Mouse (Mus musculus) T-helper 2 cell (primary cell): ENCODE results near the gene Mecom.

Experiments used
- in situ Hi-C: fragments of 300-600 bp; cut with MboI, MseI; formaldehyde crosslinking; loops from one replicate; pipeline ENCODE4 v1.15.1; 2025; ENCODE audit warnings: high pct_unique_total_duplicates

Mecom gene

DNA sequence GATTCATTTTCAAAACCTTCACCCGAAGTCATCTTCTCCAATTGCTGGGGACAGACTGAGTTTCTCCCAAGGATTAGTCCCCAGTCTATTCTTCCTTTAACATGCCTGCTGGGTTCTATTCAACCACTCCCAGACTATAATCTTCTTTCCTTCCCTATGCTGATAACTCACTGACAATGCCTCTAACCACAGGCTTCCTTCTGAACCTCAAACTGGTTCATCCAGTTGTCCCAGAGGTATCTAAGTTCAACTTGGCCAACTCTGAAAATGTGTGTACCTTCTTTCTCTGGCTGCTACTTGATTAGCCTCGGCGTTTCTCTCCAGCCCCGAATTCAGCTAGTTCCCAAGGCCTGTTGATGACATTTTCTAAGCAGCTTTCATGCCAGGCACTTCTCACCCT, 499.7 kb downstream of the Mecom start:
- in situ Hi-C loops = no loop called here

DNA sequence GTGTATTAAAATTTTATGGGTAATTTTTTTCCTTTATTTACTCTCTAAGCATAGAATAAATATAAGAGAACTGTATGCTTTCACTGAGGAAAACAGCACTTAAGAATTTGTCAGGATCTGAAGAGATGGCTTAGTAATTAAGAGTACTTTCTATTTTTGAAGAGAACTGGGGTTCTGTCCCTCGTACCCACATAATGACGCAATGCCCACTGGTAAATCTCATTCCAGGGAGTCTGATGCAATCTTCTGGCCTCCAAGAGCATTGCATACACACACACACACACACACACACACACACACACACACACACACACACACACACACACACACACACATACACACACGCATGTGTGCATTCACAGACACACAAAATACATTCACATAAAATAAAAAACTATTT, 504.3 kb downstream of the Mecom start:
- in situ Hi-C loops = no loop called here

DNA sequence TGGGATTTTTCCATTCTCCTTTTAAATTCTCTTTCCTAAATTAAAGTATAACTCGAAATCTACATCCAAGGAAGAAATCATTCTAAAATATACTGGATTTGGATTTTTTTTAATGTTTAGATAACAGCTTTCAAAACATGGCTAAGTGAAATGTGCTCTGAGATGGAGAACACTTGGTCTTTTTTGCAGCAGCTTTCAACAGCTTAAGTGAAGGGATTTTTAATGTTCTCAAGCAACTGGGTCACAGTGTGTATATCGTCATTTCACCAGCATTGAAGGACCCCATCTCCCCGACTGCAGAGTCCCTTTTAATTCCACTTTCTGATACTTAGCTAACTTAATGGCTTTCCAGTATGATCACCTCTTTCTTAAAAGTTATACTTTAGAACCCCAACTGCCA, 509.3 kb downstream of the Mecom start:
- in situ Hi-C loops = no loop called here

DNA sequence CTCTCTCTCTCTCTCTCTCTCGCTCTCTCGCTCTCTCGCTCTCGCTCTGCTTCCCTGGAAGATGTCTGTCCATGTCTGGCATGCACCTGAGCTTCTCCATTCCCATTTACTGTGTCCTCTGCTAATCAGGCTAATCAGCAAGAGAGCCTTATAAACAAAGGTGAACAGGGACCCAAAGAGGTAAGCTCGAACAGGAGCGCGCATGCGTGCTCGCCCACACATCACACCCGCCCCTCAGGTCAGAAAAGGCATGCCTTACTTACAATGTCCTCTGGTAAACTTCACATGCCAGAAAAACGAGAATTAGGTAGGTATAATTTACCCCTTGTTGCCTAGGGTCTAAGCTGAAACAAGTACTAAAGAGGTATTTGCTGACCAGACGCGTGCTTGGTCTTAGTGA, 527.8 kb downstream of the Mecom start:
- in situ Hi-C loops = loop anchor here (5.0 kb wide), 1 partner anchor 492 kb away; no protein-coding TSS in a partner anchor

DNA sequence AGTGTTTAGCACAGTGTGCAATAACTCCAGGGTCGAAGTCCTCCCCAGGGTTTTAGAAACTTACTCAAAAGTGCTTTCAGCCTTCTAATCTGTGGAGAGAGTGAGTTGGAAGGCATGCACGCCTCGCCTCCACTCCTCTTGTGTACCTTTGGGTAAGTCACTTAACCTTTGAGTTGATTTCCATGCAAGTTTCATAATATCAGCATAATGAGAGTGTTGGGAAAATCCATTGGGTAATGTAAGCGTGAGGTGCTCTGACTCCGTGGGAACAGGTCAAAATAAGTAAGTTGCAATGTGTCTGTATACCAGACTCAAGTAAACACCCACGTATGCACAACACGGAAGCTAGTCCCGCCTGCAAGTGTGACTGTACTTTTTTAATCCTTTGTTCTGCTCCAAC, 528.4 kb downstream of the Mecom start:
- in situ Hi-C loops = loop anchor here (5.0 kb wide), 1 partner anchor 493 kb away; no protein-coding TSS in a partner anchor

DNA sequence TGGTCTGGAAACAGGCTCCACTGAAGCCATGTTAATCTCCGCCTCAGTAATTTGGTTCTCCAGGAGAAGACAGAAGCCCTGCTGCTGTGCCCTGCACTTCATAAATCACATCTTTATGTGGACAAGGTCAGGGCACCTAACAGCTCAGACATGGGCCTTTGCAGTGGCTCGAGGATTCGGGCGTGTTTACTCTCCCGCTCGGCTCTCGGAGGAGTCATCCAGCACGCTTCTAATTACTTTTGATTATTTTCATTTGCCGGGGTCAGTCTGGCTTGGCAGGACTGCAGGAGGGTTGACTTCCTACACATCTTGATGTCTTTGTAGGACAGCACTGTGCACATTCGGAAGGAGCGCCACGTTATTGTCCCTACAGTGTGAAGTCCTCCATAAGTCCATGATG, 529.6 kb downstream of the Mecom start:
- in situ Hi-C loops = loop anchor here (5.0 kb wide), 1 partner anchor 494 kb away; no protein-coding TSS in a partner anchor

DNA sequence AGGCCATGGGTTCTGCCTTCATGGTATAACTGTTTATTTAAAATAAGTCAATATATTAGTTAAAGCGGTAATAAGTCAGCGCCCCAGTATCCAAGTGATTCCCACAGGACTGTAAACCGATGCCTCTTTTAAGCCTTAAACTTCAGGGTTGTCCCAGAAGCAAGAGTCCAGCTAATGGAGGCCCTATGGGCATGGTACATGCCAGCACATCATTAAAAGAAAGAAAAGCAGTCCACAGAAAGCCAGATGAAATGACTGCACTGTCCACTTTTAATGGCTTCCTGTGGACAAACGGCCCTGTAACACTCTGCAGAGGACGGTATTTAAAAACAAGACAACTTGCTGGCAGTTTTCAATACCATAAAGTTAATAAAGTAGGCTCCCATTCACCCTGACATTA, 531.0 kb downstream of the Mecom start:
- in situ Hi-C loops = loop anchor here (5.0 kb wide), 1 partner anchor 496 kb away; no protein-coding TSS in a partner anchor

DNA sequence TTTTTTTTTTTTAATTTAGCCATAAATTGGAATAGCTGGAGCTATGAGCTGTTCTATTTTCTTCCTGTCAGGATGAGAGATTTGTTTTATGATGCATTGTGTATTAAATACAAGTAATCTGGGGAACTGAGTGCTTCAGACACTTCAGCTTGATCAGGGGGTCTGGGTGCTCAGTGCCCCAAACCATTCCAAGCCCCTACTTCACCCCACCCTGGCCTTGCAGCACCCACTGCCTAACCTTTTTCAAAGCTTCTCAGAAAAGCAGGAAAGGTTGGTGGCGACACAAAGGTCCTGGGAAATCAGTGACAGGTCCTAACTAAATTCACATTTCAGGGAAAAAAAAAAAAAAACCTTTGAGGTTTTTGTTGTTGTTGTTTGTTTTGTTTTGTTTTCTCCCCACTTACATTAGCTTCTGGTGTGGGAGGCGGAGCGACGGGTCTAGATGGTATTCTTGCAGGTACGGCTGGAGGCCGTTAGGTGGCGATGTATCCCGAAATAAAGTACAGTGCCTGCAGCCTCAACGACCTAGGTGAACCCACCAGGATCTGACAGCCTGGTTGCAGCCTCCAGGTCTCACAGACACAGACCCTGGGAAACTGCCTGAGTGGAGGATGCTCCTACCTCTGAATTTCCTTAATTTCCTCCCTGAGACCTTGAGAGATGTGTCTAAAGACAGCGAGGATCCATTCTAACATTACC, 532.7 kb downstream of the Mecom start:
- in situ Hi-C loops = loop anchor here (5.0 kb wide), 1 partner anchor 497 kb away; no protein-coding TSS in a partner anchor

DNA sequence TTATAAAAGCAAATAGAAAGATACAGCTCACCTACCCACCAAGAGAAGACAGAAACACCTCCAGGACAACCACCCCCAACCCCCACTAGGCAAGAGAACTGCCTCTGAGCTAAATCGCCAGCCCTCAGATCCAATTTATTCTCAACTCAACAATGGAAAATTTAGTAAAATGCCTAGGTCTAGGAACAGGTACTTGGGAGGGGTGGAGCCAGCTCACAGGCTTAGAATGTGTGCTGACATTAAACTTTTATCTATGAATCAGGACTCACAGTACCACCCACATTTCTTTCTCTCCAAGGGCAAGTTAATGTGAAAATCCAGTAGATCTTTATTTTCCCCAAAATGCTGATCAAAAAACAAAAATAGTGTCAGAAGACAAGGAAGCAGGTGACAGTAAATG, 533.5 kb downstream of the Mecom start:
- in situ Hi-C loops = no loop called here

DNA sequence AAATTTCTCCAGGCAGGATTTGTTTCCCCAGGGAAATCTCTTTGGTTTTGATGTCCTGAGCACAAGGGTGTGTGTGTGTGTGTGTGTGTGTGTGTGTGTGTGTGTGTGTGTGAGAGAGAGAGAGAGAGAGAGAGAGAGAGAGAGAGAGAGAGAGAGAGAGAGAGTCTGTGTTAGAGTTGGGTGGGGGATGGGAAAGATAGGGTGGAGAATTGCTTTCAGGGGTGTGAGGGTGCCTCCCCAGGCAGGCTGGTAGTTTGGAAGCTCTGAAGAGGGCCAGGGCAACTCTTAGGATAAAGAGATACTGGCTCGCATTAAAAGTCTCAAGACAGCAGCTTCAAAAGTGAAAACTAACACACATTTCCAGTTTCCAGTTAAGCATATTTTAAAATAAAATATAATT, 534.4 kb downstream of the Mecom start:
- in situ Hi-C loops = no loop called here

DNA sequence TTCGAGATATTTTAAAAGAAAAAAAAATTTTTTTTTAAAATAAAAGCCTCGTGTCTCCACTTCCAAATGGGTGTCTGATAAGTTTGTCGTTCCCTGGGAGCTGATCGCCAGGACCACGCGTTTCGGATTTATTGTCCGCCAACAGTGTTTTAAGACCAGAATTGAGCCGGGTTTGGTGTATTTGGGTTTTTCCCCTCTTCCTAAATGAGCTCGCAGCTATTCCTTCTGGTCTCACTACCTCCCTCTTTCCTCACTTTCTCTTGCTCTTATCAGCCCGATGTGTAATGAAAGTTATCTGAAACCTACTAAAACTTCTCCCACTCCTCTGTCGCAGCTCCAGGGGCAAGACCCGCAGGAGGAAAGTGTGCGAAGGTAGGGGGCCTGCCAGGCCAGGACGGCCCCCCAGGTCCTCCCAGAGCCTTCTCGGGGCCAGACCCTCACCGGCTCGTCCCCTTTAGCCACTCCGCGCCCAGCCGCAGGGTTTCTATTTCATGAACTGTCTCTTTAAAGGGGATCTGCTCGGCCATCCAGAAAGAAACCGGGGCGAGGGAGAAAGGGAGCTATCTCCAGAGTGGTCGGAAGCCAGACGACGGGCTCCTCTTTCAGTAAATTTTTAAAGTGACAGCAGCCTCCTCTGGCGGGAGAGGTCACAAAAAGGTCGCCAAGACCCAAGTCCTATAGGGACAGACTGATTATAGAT, 535.0 kb downstream of the Mecom start:
- in situ Hi-C loops = no loop called here

DNA sequence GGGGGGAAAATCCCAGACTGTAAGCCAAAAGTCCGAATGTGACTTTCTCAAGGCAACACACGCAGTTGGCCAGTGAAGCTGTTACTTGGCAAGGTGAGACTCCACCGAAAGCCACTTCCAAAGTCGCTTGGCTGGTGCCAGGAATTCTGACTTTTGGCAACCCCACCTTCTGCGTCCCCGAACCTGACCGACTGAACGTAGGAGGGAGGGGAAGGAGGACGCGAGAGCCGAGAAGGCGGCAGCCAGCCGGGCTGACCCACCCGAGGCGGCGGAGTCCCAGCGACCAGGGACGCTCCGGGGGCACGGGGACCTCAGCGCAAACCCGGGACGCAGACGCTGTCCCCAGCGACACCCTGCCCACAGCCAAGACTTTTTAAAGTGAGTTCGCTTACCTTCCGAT, 535.7 kb downstream of the Mecom start:
- in situ Hi-C loops = no loop called here

DNA sequence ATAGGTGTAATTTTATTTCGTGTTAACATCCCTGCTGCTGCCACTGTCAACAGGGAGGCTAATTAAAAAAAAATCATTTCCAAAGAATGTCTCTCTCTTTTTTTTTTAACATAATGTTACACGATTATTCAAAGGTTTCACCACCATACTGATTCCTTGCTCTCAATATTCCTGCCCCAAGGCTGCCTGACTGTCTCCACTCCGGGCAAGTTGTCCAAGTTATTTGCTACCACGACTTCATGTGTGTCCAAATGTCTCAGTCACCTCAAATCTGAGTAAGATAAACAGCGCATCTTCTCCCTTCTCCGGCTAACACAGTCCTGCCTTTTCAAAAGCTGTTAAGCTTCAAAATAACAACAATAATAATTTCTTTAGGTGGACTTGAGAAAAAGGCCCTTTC, 536.1 kb downstream of the Mecom start:
- in situ Hi-C loops = no loop called here

DNA sequence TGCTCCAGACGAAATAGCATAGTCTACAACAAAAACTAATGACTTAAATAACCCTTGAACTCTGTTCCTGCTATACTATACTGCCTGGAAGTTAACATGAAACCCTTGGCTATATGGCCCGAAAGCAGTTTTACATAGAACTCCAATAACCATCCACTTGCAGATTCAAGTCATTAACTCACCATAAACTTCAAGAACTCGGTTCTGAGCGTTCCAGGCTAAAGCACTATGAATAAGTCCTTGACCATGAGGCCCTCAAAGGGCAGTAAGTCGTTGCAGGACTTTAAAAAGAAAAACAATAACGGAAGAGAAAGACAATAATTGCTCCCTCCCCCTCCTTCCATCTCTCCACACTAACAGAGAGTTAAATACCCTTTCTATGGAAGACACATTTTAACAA, 536.9 kb downstream of the Mecom start:
- in situ Hi-C loops = no loop called here

DNA sequence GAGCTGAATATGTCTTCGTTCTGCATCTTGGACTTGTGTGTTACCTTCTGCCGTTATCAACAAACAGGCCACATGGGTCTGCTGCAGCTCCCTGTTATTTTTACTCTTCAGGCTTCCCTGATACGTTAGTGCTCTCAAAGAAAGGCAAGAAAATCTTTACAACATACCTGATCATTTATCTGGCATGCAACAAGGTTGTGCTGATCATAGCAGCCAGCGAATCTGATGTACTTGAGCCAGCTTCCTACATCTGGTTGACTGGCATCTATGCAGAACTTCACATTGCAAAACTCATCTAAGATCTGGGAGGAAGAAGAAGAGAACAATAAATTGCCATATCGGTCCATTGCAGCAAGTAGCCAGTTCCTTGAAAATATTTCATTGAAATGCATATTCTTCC, 538.2 kb downstream of the Mecom start:
- in situ Hi-C loops = no loop called here

DNA sequence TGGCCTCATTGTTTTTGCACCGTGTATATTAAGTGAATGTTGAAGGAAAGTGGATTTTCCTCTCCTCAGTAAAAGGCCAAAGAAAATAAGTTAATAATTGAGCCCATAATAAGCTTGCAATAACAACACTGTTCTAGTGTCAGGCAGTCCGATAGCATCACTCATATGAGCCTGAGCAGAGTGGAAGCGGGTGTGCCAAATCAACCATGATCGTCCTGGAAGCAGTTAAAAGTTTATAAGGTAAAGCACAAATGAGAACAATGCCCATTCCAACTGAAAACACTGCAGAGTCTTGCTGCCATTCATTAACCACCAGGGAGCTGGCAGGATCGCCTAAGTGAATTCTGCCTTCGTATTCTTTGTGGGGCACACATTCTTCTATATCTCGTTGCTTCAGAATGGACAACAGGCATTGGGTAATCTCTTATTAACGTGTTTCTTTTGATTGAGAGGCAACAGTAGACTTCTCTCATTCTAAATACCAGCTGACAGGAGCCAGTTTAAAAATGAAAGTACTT, 542.9 kb downstream of the Mecom start:
- in situ Hi-C loops = no loop called here

DNA sequence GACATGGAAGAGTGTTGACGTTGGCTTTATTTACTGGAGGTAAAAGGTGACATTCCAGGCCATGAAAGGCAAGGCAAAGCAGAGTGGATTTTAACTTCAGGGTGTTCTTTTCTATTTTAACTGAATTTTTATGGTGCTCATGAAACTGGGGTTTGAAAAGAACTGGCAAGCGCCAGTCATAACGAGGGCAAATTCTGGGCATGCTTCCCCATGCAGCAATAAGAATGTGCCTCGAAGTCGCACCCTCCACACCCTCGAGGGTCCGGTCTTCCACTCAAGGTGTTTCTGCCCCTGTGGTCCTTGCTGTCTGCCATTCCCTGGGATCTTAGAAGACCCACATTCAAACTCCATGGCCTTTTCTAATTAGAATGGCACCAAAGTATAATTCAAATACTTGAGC, 547.5 kb downstream of the Mecom start:
- in situ Hi-C loops = no loop called here

DNA sequence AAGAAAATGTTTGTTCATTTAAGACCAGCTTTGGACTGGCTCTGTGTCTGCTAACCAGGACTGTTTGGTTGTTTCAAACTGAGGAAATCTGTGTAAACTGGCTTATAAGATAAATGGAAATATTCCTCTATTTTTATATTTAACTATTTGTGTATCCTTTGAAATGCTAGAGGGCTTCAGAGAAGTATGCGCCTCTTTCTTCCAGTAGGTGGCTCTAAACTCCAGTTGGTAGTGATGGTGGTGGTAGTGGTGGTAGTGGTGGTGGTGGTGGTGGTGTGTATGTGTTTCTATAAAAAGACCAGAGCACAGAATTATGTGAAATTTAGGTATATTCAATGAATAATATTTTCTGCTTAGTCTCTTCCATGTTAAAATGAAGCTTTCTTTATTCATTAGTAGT, 548.8 kb downstream of the Mecom start:
- in situ Hi-C loops = no loop called here

DNA sequence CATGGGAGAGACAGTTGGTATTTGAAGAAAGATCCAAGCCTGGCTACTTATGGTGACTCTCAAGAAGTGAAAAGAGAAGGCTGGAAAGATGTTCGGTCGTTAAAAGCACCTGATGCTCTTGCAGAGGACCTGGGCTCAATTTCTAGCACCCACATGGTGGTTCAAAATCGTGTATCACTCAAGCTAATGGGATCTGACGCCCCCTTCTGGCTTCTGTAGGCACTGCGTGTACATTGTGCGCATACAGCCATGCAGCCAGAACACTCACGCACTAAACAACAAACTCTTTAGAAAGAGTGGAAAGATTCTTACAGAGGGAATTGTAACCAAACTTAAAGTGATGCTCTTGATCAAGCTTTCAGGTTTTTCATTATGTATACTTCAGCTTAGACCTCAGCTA, 550.7 kb downstream of the Mecom start:
- in situ Hi-C loops = no loop called here

DNA sequence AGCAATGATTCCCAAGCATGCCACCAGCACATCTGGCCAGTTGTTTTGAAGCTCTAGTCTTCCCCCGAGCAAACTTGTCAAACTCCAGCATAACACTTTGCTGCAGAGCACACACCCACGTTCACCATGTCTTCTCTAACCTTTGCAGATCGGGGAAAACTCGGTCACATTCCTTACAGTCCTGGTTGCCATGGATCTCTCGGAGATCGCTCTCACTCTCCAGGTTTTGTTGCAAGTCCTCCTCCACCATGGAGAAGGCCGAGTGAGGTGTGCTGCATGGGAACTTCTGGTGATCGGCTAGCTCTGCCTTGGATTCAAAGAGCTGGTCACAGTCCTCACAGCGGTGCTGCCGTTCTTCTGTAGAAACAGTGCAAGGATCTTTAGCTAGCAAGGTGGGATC, 554.5 kb downstream of the Mecom start:
- in situ Hi-C loops = no loop called here

DNA sequence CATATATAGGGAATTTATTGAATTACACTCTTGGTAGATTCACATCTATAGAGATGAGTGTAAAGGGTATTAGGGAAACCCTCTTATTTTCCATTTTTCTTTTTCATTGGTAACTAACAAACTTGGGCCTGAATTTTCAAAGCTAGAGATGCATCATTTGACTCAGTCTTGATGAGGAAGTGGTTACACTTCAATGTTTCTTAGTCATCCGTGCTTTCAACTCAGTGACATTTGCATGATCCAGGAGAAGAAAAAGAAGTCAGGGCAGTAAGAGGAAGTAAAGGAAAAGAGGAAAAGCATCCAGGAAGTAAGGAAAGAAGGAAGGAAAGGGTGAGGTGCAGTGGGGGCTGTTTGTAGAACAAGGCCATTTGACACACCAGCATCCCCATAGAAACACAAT, 556.3 kb downstream of the Mecom start:
- in situ Hi-C loops = no loop called here

DNA sequence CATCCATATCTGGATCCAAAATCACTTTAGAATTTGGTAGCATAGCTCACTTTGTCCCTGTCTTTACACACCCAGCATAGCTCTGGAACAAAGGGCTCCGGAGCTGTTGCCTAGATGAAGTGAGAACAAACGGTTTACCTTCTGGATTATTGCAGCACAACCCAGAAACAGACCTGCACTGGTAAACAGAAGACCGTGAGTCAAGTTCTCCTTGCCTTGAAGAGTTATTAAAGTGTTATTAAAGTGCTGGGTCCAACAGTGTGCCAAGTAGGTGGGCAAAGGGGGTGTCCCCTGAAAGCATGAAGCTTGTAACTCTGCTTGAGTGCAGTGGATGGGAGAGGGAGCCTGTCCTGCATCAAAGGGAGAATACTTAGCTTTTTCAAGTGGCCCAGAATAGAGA, 563.4 kb downstream of the Mecom start:
- in situ Hi-C loops = no loop called here

DNA sequence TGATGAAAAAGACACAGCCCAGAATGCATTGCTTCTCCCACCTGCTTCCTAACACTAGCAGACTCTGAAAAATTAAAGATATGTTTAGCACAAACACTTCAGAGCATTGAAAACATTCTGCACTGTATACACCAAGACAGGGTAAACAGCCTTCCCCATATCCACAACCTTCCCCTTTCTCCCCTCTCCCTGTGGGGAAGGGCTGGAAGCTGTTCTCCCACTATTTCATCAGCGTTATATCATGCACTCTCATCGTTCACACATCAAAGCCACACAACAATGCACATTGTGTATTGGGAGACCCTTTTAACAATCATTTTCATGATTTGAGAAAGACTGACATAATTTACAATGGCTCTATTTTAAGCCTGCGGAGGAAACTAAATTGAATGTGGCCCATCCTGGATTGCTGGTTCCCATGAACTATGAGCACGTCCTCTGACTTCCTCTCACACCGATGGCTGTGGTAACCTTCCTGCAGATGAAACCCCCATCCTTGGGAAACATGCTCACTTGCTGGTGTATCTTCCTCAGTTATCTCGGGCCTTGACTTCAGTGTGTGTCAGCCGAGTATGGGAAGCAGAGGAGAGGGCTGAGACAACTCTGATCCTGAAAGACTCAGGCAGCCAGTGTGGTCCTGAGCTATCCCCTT, 566.4 kb downstream of the Mecom start:
- in situ Hi-C loops = no loop called here
